Mouse (Mus musculus): Measurements from ENCODE around the gene Fcgr2b. TPM values are rescaled to one million over a fixed set of nuclear protein-coding genes. Genes with fewer than 3 reads are reported as not detected.

Gene Fcgr2b
- polyA plus RNA-seq, 1 experiment from 2014 or later: 1.4 TPM

Other genes with a start within 250 kb of the Fcgr2b start
- gene Atf6, start 108.8 kb downstream of the Fcgr2b start, polyA plus RNA-seq (2014; fragmentation: Nextera tagmentation; extraction: Ambion mirVana): 6.7 and 11.6 TPM in 2 replicates
- 0.69 TPM in 1 of 2 replicates, not detected in the other for gene Gm26620, start 91.5 kb downstream of the Fcgr2b start, polyA plus RNA-seq (2014; fragmentation: Nextera tagmentation; extraction: Ambion mirVana)
- 36.9 and 41.7 TPM in 2 replicates for gene Dusp12, start 91.0 kb downstream of the Fcgr2b start, polyA plus RNA-seq (2014; fragmentation: Nextera tagmentation; extraction: Ambion mirVana)
- gene Fcrlb, start 63.6 kb downstream of the Fcgr2b start, polyA plus RNA-seq (2014; fragmentation: Nextera tagmentation; extraction: Ambion mirVana): not detected in 2 replicates
- gene Fcrla, start 49.0 kb downstream of the Fcgr2b start, polyA plus RNA-seq (2014; fragmentation: Nextera tagmentation; extraction: Ambion mirVana): not detected in 2 replicates
- 0.97 and 1.0 TPM in 2 replicates for gene Fcgr4, start 42.4 kb upstream of the Fcgr2b start, polyA plus RNA-seq (2014; fragmentation: Nextera tagmentation; extraction: Ambion mirVana)
- gene Fcgr3, start 88.4 kb upstream of the Fcgr2b start, polyA plus RNA-seq (2014; fragmentation: Nextera tagmentation; extraction: Ambion mirVana): 7.0 and 7.9 TPM in 2 replicates
- gene Cfap126, start 137.4 kb upstream of the Fcgr2b start, polyA plus RNA-seq (2014; fragmentation: Nextera tagmentation; extraction: Ambion mirVana): 2.9 and 3.8 TPM in 2 replicates
- 291 and 322 TPM in 2 replicates for gene Sdhc, start 174.1 kb upstream of the Fcgr2b start, polyA plus RNA-seq (2014; fragmentation: Nextera tagmentation; extraction: Ambion mirVana)
- gene Mpz, start 174.2 kb upstream of the Fcgr2b start, polyA plus RNA-seq (2014; fragmentation: Nextera tagmentation; extraction: Ambion mirVana): 0.24 TPM in 1 of 2 replicates, not detected in the other
- 2.1 and 2.6 TPM in 2 replicates for gene Pcp4l1, start 219.7 kb upstream of the Fcgr2b start, polyA plus RNA-seq (2014; fragmentation: Nextera tagmentation; extraction: Ambion mirVana)
- 0.24 and 0.27 TPM in 2 replicates for gene Nr1i3, start 237.4 kb upstream of the Fcgr2b start, polyA plus RNA-seq (2014; fragmentation: Nextera tagmentation; extraction: Ambion mirVana)
- 31.3 and 36.4 TPM in 2 replicates for gene Tomm40l, start 246.0 kb upstream of the Fcgr2b start, polyA plus RNA-seq (2014; fragmentation: Nextera tagmentation; extraction: Ambion mirVana)
- 3.5 and 5.7 TPM in 2 replicates for gene Apoa2, start 248.5 kb upstream of the Fcgr2b start, polyA plus RNA-seq (2014; fragmentation: Nextera tagmentation; extraction: Ambion mirVana)

All from kidney, embryonic 14.5 days (tissue).